Mouse (Mus musculus) colon, adult 2 months (tissue): ENCODE measurements around the gene Sla2. TPM values are rescaled to one million over a fixed set of nuclear protein-coding genes. Genes with fewer than 3 reads are reported as not detected.

Source experiments
- polyA plus RNA-seq: library from polyadenylated mRNA; depleted of rRNA; stranded (reverse); fragments of >200 nt; gene quantifications from 2 replicates; pipeline ENCODE4 v1.2.3, GENCODE M21; 2012; rRNA removed

Gene Sla2
- polyA plus RNA-seq: 0.35 and 0.51 TPM in 2 replicates

DNA sequence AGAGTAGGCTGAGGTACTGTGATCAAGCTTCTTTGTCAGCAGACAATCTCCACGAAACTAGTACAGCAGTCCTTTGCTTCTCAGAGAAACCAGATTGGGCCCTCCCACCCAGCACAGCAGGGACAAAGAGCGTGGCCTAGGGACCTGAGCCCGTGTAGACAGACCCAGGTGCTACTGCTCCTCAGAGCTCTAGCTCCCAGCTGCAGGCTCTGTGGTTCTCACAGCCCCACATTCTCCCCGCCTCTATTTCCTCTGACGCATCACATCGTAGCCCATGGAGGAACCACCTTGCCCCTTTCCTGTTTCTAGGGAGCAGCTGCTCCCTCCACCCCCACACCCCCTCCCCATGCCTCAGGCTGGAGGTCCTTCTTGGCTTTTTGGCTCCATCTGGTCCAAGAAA lies at the start of gene Sla2:
Gene Sla2, minus strand, starts transcription at position 176 of the 400 bp plus-strand sequence.

DNA sequence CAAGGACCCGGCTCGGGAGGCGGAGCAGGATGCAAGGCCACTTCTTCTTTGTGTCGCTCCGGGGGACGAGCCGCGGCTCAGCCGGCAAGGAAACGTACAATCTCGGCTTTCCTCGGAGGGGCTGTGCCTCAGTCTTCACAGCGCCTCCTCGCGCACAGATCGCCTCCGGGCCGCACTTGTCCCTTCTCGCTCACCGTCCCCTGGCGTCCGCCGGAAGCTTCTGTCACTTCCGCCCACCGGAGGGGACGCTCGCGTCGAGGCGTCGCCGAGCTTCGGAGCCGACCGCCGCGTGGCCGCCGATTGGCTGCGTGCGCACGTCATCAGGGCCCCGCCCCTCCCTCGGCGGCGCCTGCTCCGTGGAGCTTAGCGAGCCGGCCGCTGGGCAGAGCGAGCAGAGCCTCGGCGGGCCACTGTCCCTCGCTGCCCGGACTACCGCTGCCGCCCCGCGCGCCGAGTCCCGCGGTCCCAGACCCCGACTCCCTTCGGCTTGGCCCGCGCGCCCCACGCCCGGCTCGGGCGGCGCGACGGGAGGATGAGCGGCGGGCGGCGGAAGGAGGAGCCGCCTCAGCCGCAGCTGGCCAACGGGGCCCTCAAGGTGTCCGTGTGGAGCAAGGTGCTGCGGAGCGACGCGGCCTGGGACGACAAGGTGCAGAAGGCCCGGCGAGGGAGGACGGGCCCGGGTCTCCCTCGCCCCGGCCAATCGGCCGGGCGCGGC lies 24.1 kb downstream of the Sla2 start, which contains the start of gene Rab5if:
Gene Rab5if, plus strand, starts transcription at position 357 of the 715 bp plus-strand sequence.

DNA sequence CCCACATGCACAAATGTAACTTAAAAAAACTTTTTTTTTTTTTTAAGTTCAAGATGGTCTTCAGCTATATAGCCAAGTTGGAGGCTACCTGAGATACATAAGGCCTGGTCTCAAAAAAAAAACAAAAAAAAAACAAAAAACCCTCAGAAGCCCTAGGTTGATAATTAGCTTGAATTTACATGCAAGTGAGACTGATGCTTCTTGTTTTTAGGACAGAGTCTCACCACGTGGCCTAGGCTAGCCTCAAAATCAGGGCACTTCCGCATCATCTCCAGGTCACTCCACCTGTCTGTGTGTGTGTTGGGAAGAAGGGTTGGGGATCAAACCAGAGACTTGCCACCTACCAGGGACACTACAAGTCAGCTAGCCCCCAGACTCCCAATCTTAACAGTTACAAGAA lies 29.2 kb downstream of the Sla2 start, which contains the start of gene 4930518I15Rik:
Gene 4930518I15Rik, minus strand, starts transcription at position 112 of the 400 bp plus-strand sequence.

DNA sequence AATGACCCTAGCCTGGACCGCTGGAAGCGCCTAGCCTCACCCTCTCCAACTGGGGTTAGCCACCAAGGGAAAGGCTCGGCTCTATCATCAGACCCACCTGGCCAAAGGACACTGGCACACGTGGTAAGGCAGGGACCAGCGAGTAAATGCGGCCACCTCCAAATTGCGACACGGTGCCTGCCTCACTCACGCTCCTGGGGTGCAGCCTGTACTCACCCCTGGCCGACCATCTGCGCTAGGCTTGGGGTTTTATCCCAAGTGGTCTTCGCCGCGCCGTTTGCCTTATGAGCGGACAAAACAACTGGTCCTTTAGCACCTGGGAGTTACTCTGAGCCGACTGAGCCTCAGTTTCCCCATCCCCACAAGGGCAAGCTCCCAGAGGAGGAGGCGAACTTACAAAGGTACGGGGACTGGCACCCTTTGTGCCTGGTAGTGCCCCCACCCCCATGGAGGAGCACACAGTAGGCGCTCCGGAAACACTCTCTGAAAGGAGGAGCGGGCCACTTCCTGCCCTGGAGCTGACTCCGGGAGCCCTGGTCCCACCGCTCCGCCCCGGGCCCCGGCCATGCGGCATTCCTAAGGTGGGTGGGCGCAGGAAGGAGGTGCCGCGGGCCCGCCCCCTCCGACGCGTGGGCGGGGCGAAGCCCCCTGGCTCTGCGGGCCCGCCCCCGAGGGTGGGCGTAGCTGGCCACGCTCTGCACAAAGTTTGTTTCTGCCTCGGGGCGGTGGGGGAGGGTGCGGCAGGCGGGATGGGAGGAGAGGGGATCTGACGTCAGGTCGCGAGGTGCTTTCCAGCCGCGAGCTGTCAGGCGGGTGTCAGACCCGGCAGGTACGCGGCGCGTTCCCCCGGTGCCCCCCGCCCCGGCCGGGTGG lies 47.4 kb downstream of the Sla2 start, which contains the start of gene Tgif2:
Gene Tgif2, plus strand, starts transcription at position 689 of the 873 bp plus-strand sequence.

Other genes starting within 250 kb of the Sla2 start
- 1,003 and 1,210 TPM in 2 replicates for gene Myl9, start 111.8 kb downstream of the Sla2 start, polyA plus RNA-seq
- gene Tgif2, start 47.2 kb downstream of the Sla2 start, polyA plus RNA-seq: 4.3 and 4.6 TPM in 2 replicates
- gene 4930518I15Rik, start 29.2 kb downstream of the Sla2 start, polyA plus RNA-seq: 0.35 and 0.59 TPM in 2 replicates
- gene Rab5if, start 24.1 kb downstream of the Sla2 start, polyA plus RNA-seq: 120 and 139 TPM in 2 replicates
- 42.4 and 44.8 TPM in 2 replicates for gene Ndrg3, start 104.9 kb upstream of the Sla2 start, polyA plus RNA-seq
- gene Dsn1, start 120.0 kb upstream of the Sla2 start, polyA plus RNA-seq: 1.2 and 1.6 TPM in 2 replicates
- 7.4 and 9.7 TPM in 2 replicates for gene Soga1, start 192.1 kb upstream of the Sla2 start, polyA plus RNA-seq
- gene Tldc2, start 199.9 kb upstream of the Sla2 start, polyA plus RNA-seq: 7.1 and 7.9 TPM in 2 replicates
- 32.8 and 33.3 TPM in 2 replicates for gene Samhd1, start 248.1 kb upstream of the Sla2 start, polyA plus RNA-seq